Mouse (Mus musculus) liver, embryonic 15.5 days (tissue): ENCODE measurements around the gene Cela3a. TPM values are rescaled to one million over a fixed set of nuclear protein-coding genes. Genes with fewer than 3 reads are reported as not detected.
A peak's percentile ranks its signal among the peaks of the same experiment; 100 is the strongest.
"Not testable (repeated sequence)": the region's sequence is repeated elsewhere in the genome, so short reads cannot be mapped to it uniquely, and the experiment has no call there.

Experiments used
- ATAC-seq: fragments of 200-750 bp; cut with Nextera tagmentation; 2 replicates; pipeline ENCODE4 v1.8.0; 2017; ENCODE audit warnings: moderate number of reproducible peaks, mild to moderate bottlenecking, moderate library complexity; ENCODE audit not compliant: insufficient read depth
- H3K27ac ChIP-seq: fragments of 300-500 bp; sonication (generic); replicated peaks from 2 replicates; pipeline ENCODE4 v1.5.1; 2015; ENCODE audit warnings: mild to moderate bottlenecking, inconsistent platforms
- H3K27me3 ChIP-seq: fragments of 300-500 bp; sonication (generic); 2 replicates; pipeline ENCODE4 v1.6.1; 2015; ENCODE audit warnings: mild to moderate bottlenecking, inconsistent platforms
- H3K36me3 ChIP-seq: fragments of 300-500 bp; sonication (generic); replicated peaks from 2 replicates; pipeline ENCODE4 v1.6.1; 2015; ENCODE audit warnings: moderate library complexity, mild to moderate bottlenecking, inconsistent platforms
- H3K4me1 ChIP-seq: fragments of 300-500 bp; sonication (generic); replicated peaks from 2 replicates; pipeline ENCODE4 v1.6.1; 2015; ENCODE audit warnings: inconsistent platforms
- H3K4me2 ChIP-seq: fragments of 300-500 bp; sonication (generic); 2 replicates; pipeline ENCODE4 v1.6.1; 2015; ENCODE audit warnings: moderate library complexity, mild to moderate bottlenecking, inconsistent platforms
- H3K4me3 ChIP-seq: fragments of 300-500 bp; sonication (generic); replicated peaks from 2 replicates; pipeline ENCODE4 v1.5.1; 2015; ENCODE audit warnings: mild to moderate bottlenecking, inconsistent platforms
- H3K9ac ChIP-seq: fragments of 300-500 bp; sonication (generic); 2 replicates; pipeline ENCODE4 v1.6.1; 2015; ENCODE audit warnings: moderate library complexity, mild to moderate bottlenecking, inconsistent platforms
- H3K9me3 ChIP-seq: fragments of 300-500 bp; sonication (generic); replicated peaks from 2 replicates; pipeline ENCODE4 v1.6.1; 2016; ENCODE audit warnings: inconsistent platforms
- WGBS: fragments of 180-500 bp; shearing (Covaris S2); methylation state at CpG from one replicate; pipeline ENCODE4 v1.1.7; 2015; ENCODE audit warnings: mixed read lengths; ENCODE audit not compliant: insufficient replicate concordance; 5-methylcytosine and 5-hydroxymethylcytosine counted together
- polyA plus RNA-seq: library from polyadenylated mRNA; unstranded; fragments of >200 nt; fragmentation: Nextera tagmentation; extraction: Ambion mirVana; gene quantifications from 2 replicates; pipeline ENCODE4 v1.2.1, GENCODE M21; 2015

Gene Cela3a
- polyA plus RNA-seq, 1 experiment from 2014 or later = not detected

DNA sequence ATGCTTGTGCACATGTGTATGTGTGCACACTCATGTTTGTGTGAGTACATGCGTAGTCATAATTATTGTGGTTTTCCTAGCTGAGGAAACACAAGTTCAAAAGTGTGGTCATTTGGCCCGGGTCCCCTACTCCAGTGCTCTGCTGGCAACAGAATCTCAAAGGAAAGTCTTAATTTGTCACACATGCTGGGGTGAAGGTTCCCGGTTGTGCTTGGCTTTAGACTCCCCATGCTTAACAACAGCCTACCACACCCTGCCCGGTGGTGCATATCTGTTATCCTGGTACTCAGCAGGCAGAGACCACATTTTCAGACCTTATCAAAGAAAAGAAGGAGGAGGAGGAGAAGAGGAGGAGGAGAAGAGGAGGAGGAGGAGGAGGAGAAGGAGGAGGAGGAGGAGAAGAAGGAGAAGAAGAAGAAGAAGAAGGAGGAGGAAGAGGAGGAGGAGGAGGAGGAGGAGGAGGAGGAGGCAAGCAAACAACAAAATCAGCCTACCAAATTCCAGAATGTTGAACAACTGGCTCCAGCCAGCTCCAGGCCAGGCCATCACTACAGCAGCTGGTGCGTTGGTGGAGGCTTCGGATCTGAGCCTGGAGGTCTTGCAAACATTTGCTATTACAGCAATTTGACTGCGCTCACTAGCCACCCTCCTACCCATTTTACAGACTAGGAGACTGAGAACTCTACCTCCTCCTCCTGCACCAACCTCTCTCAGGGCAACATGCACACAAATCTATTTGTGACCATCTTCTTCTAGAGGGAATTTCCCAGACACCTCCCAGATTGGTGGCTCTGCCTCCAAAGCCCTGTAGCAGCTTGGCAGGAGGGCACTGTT is 38.0 kb upstream of the Cela3a start:
- no peak overlapping the region for H3K4me3 ChIP-seq
- 0 out of 2 replicates have a peak overlapping the region, but pooled peaks have one; percentile 0 for H3K9ac ChIP-seq
- H3K27me3 ChIP-seq = no peaks in the 10 kb centered on the region
- peak overlapping the region; percentile 74 for H3K27ac ChIP-seq
- ATAC-seq = peak; percentile 87
- no peaks in the 10 kb centered on the region for H3K36me3 ChIP-seq
- H3K9me3 ChIP-seq = no peaks in the 10 kb centered on the region
- 48% methylated on average over 7 of the region's 7 CpGs for WGBS
- peak overlapping the region; percentile 45; the same call in 1 of the 2 replicates for H3K4me2 ChIP-seq
- peaks cover 54% of the 10 kb centered on the region for H3K4me1 ChIP-seq

DNA sequence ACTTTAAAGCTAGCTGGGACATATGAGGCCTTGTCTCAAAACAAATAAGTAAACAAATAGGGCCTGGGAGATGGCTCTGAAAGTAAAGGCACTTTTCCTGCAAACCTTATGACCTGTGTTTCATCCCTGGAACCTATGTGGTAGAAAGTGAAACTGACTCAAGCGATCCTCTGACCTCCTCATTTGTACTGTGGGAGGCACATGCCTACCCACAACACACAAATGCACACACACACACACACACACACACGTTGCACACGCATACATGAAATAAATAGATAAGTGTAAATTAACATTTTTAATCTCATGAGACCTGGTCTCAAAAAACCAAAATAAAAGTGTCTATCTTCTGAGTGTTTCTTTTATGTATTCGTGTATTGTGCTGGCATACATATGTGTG is 36.3 kb upstream of the Cela3a start:
- H3K36me3 ChIP-seq = no peaks in the 10 kb centered on the region
- 79% methylated on average over 4 of the region's 4 CpGs for WGBS
- ATAC-seq = no peak
- no peaks in the 10 kb centered on the region for H3K27me3 ChIP-seq
- H3K4me3 ChIP-seq = no peak overlapping the region
- no peak overlapping the region for H3K4me2 ChIP-seq
- no peaks in the 10 kb centered on the region for H3K9me3 ChIP-seq
- no peak overlapping the region for H3K9ac ChIP-seq
- no peak overlapping the region for H3K27ac ChIP-seq
- H3K4me1 ChIP-seq = peaks cover 54% of the 10 kb centered on the region

DNA sequence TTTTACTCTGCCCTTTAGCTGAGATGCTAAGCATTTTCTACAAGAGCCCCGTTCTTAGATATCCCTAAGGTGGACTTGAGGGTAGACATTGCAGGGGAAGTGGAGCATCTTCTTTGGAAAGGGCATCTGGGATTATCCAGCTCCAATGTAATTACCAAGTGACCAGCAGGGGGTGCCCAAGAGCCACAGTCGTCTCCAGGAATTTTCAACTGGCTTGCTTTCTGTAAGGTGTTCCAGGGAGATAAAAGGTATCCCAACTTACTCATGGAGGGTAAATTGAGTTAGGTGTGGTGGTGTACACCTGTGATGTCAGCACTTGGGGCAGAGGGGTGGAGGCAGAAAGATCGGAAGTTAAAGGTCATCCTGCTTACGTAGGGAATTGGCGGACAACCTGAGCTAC is 34.0 kb upstream of the Cela3a start:
- Histone ChIP-seq H3K27ac (no peak overlapping the region), H3K4me3 (no peak overlapping the region), H3K9ac (no peak overlapping the region), H3K36me3 (no peaks in the 10 kb centered on the region), H3K4me2 (peak overlapping the region; percentile 13), H3K9me3 (no peaks in the 10 kb centered on the region), H3K27me3 (no peaks in the 10 kb centered on the region), H3K4me1 (peaks cover 48% of the 10 kb centered on the region)
- no peak for ATAC-seq
- 28% methylated on average over 5 of the region's 5 CpGs for WGBS

DNA sequence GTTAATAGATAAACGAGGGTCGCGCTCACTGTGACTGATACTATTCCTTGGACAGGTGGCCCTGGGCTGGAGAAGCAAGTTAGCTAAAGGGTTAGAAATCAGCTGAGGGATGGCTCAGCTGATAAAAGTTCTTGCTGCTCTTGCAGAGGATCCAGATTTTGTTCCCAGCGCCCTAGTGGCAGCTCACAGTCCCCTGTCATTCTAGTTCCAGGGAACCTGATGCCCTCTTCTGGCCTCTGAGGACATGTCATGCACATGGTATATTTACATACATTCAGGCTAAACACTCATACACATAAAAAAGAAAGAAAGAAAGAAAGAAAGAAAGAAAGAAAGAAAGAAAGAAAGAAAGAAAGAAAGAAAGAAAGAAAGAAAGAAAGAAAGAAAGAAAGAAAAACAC is 31.7 kb upstream of the Cela3a start:
- H3K36me3 ChIP-seq = no peaks in the 10 kb centered on the region
- 84% methylated on average over 4 of the region's 4 CpGs for WGBS
- no peak overlapping the region for H3K4me2 ChIP-seq
- no peaks in the 10 kb centered on the region for H3K27me3 ChIP-seq
- H3K27ac ChIP-seq = no peak overlapping the region
- no peak for ATAC-seq
- H3K9me3 ChIP-seq = no peaks in the 10 kb centered on the region
- H3K9ac ChIP-seq = no peak overlapping the region
- peaks cover 38% of the 10 kb centered on the region for H3K4me1 ChIP-seq
- H3K4me3 ChIP-seq = no peak overlapping the region

DNA sequence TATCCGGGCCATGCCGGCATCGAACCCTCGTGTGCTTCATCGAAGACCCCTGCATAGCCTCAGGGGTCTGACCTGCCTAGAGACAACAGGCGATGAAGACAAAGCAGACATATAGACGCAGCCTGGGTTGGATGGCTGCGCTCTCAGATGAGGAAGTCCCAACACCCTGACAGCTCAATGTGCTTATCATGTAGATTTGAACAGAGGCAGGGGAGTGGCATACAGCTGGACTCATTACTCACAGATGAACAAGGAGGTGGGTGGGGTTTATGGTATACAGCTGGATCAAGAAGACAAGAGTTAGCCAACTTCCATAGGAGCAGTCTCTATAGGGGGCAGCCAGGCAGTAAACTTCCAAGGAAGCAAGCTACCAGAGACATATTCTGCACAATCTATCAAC is 29.3 kb upstream of the Cela3a start:
- Histone ChIP-seq H3K9me3 (no peaks in the 10 kb centered on the region), H3K9ac (no peak overlapping the region)

DNA sequence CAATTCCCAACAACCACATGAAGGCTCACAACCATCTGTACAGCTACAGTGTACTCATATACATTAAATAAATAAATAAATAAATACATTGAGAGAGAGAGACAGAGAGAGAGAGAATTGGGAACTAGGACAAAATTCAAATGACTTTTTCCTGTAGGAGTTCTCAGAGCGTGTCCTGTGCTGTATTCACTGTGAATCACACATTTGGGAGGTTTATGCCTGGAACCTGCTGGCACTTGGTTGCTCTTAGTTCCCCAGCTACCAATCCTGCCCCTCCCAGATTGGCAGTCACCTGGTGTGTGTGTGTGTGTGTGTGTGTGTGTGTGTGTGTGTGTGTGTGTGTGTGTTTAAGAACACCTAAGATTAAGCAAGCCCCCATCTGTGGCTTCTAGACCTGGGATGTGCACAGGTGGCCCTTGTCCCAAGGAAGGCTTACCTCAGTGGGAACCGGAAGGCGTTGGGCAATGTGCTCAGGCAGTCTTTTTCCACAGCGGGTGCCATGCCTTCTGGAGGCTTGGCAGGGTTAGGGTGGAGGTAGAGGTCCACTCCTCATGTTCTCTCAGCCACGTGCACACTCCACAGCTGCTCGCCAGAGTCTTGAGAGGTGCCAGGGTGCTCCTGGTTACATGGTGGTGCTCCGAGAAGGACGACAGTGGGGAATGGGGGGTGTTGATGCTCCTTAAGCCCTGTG is 27.5 kb upstream of the Cela3a start:
- WGBS = 78% methylated on average over 8 of the region's 8 CpGs
- Histone ChIP-seq H3K4me1 (peaks cover 24% of the 10 kb centered on the region), H3K9me3 (no peaks in the 10 kb centered on the region), H3K36me3 (no peaks in the 10 kb centered on the region), H3K27ac (no peak overlapping the region), H3K9ac (no peak overlapping the region), H3K4me3 (no peak overlapping the region), H3K27me3 (no peaks in the 10 kb centered on the region), H3K4me2 (no peak overlapping the region)
- ATAC-seq = no peak

More for the DNA sequence above, 29.3 kb upstream of the Cela3a start:
- H3K36me3 ChIP-seq = no peaks in the 10 kb centered on the region
- ATAC-seq = peak; percentile 96
- no peaks in the 10 kb centered on the region for H3K27me3 ChIP-seq
- peak overlapping the region; percentile 55 for H3K4me2 ChIP-seq
- H3K27ac ChIP-seq = peak overlapping the region; percentile 74
- H3K4me3 ChIP-seq = no peak overlapping the region; the same call in 1 of the 2 replicates
- peaks cover 27% of the 10 kb centered on the region for H3K4me1 ChIP-seq
- WGBS = 34% methylated on average over 8 of the region's 8 CpGs

DNA sequence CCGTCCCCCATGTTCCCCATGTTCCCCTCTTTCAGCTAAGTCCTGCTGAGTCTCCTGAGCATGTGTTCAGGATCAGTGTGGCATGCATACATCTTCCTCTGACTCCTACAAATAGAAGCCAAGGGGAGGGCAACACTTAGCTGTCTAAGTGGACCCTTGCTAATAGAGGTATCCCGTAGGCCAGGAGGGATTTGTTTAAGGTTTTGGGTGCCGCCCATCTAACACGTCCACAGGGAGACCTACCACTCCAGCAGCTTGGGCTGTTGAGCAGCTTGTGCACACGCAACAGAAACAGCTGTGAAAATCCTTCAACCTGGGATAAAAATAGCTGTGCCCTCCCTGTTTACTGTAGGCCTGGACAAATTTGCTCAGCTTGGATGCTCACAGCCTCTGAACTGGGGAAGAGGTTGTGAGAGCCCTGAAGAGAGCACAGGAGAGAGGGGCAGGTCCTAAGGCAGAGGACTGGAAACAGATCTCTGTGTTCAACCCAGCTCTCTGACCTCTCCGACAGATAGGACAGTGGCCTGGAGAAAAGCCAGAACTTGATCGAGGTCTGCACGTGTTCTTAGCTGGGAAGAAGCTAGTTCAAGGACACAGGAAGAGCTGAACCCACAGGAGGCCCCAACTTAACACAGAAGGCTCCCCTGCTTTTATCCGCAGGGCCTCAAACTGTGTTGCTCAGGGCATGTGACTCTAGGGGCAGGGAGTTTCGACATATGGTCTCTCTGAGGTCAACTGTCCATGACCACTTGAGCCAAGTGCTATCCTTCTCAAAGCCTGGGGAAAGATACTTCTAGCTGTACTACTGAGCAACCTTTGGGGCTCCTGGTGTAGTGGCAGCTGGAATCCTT is 23.3 kb upstream of the Cela3a start:
- 58% methylated on average over 10 of the region's 10 CpGs for WGBS
- not testable (repeated sequence) for H3K4me2 ChIP-seq, H3K36me3 ChIP-seq, H3K4me3 ChIP-seq, H3K4me1 ChIP-seq, H3K27me3 ChIP-seq, H3K9me3 ChIP-seq, H3K9ac ChIP-seq
- peak; percentile 72 for ATAC-seq
- H3K27ac ChIP-seq = peak overlapping the region; percentile 62; the same call in 1 of the 2 replicates

DNA sequence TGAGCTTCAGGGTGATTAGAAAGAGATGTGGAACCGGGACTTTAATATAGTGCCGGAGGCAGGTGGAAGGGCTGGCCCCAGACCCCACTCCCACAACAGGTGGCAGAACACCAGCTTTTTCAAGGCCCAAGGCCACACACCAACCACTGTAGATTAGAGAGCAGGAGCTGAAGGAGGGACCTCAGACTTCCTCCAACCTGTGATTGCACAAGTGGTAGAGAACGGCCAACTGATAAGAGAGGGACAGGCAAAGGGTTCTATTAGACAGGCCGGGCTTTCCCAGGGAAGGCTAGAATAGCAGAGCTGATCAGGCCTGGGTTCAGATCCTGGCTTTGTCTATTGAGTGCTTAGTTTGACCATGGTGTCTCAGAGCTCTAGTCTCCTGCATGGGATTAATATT is 20.9 kb upstream of the Cela3a start, which contains the start of gene Cela3b:
Gene Cela3b (minus strand): TSS at position 39 of the 400 bp plus-strand sequence.
- Histone ChIP-seq H3K4me2 (no peak within 1 kb of the TSS), H3K36me3 (no peaks in the 10 kb centered on the region), H3K4me1 (peaks cover 4% of the 10 kb centered on the region), H3K9me3 (no peaks in the 10 kb centered on the region), H3K27me3 (no peaks in the 10 kb centered on the region; the same call in 1 of the 2 replicates), H3K9ac (no peak within 1 kb of the TSS), H3K27ac (no peak within 1 kb of the TSS), H3K4me3 (no peak within 1 kb of the TSS)
- no peak for ATAC-seq
- WGBS = 19% methylated on average over 4 of the region's 4 CpGs

DNA sequence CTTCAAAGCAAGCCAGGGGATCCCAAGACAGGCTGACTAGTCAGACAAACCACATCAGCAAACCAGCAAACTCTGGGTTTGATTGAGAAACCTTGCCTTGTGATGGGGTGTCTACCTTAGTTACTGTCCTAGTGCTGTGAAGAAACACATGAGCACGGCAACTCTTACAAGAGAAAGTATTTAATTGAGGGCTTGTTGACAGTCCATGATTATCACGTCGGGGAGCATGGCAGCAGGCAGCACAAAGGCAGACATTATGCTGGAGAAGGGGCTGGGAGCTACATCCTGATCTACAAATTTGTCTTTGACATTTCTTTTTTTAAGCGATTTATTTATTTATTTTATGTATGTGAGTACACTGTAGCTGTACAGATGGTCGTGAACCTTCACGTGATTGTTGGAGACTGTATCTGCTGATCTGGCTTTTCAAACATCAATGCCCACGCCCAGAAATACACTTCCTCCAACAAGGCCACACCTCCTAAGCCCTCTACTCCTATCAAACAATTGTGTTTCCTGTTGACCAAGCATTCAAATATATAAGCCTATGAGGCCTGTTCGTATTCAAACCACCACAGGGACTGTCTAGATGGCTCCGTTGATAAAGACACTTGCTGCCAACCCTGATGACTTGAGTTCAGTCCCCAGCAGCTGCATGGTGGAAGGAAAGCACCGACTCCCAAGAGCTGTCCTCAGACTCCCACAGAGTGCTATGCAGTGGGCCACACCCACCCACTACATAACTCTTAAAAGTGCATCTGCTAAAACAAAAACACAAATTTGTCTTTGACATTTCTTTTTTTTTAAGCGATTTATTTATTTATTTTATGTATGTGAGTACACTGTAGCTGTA is 8.3 kb upstream of the Cela3a start:
- H3K27ac ChIP-seq = no peak overlapping the region
- no peaks in the 10 kb centered on the region; the same call in 1 of the 2 replicates for H3K4me1 ChIP-seq
- no peak overlapping the region for H3K4me2 ChIP-seq
- H3K9me3 ChIP-seq = no peaks in the 10 kb centered on the region
- no peak for ATAC-seq
- no peaks in the 10 kb centered on the region for H3K27me3 ChIP-seq
- H3K9ac ChIP-seq = no peak overlapping the region
- H3K36me3 ChIP-seq = no peaks in the 10 kb centered on the region
- H3K4me3 ChIP-seq = no peak overlapping the region
- 28% methylated on average over 11 of the region's 11 CpGs for WGBS

DNA sequence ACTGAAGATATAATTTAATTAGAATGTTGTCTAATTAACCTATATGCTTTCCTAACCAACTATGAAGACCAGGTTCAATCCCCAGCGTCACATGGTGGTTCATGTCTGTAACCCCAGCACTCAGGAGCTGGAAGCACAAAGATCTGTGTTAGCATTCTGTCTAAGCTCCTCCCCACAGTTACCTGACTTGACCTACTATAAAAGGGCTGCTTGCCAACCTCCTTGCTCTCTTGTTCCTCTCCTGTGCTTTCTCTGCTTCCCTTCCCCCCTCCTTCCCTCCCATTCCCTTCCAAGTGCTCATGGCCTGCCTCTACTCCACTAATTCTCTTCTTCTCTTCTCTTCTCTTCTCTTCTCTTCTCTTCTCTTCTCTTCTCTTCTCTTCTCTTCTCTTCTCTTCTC is 5.3 kb upstream of the Cela3a start:
- no peaks in the 10 kb centered on the region for H3K9me3 ChIP-seq
- no peaks in the 10 kb centered on the region for H3K36me3 ChIP-seq
- H3K27me3 ChIP-seq = no peaks in the 10 kb centered on the region
- no peak overlapping the region for H3K4me3 ChIP-seq
- no peak overlapping the region for H3K4me2 ChIP-seq
- WGBS = 37% methylated on average over 1 of the region's 1 CpGs
- no peak overlapping the region for H3K27ac ChIP-seq
- no peak for ATAC-seq
- H3K4me1 ChIP-seq = no peaks in the 10 kb centered on the region
- no peak overlapping the region for H3K9ac ChIP-seq
